ENCODE assay signal across 8 mouse cellular contexts in the genomic region with DNA sequence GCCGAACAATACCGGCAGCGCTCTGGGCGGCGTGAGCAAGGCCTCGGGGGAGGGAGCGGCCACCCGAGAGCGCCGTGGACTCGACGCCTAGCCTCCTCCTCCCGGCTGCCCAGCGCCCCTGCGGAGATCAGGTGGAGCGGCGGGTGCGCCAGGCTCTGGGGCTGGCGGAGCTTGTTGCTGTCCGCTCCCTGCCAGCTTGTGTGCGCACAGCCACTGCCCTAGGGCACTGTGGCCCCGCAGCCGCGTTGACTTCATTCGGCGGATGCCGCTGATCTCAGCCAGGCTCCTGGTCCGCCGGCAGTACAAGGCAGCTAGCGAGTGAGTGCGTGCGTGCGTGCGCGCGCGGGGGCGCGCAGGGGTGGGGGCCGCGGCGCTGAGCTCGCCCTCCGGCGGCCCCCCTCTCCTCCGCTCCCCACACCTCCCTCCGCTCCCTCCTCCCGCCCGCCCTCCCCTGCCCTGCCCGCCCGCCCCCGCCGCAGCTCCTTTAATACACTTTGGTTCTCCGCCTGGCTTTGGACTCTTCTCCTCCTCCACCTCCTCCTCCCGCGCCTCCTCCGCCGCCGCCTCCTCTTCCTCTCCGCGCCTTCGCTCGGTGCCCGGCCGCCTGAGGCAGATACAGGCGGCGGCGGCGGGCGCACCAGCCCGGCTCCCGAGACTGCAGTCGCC. TPM values are rescaled to one million over a fixed set of nuclear protein-coding genes. Genes with fewer than 3 reads are reported as not detected.
DNase-seq lines count a peak whose midpoint lies in the region; ATAC-seq lines count a peak whose summit lies in the region.

TSS of gene Zic2 (plus strand) at position 545 of the 666 bp plus-strand sequence.

- H3K9ac ChIP-seq in embryonic facial prominence, embryonic 15.5 days = no peak within 1 kb of the TSS

- ATAC-seq in embryonic facial prominence, embryonic 15.5 days (ENCODE audit: insufficient number of reproducible peaks, low FRiP score, low TSS enrichment, low read depth) = no peak

- DNase-seq in left cerebral cortex, adult 18-20 months (ENCODE audit: low spot score in 2 of 2) = no peak
- DNase-seq in left cerebral cortex, adult 11 months (ENCODE audit: low spot score) = no peak
- peak; percentile 52 to 54 for DNase-seq in adrenal gland, postnatal 36 days
- DNase-seq in layer of hippocampus, adult 18-20 months (ENCODE audit: low spot score in 2 of 2) = peak in 1 of 2 experiments; percentile 36
- peak; percentile 83 for DNase-seq in mesoderm, embryonic 11.5 days (ENCODE audit: low read depth, low spot score)
- DNase-seq in urinary bladder, postnatal 14 days (ENCODE audit: low spot score) = no peak
- no peak for DNase-seq in urinary bladder, postnatal 36 days (ENCODE audit: low spot score in 2 of 2)

- H3K36me3 ChIP-seq in embryonic facial prominence, embryonic 15.5 days = no peaks in the 10 kb centered on the region

- peak within 1 kb of the TSS; percentile 44 for H3K4me3 ChIP-seq in embryonic facial prominence, embryonic 15.5 days (replicated peaks)

- no peak within 1 kb of the TSS for H3K27ac ChIP-seq in embryonic facial prominence, embryonic 15.5 days (replicated peaks)

- peaks cover 92% of the 10 kb centered on the region for H3K27me3 ChIP-seq in embryonic facial prominence, embryonic 15.5 days

- WGBS in embryonic facial prominence, embryonic 15.5 days = under 1% methylated on average over 57 of the region's 73 CpGs

- peak within 1 kb of the TSS; percentile 77 for H3K4me2 ChIP-seq in embryonic facial prominence, embryonic 15.5 days (replicated peaks)

- no peaks in the 10 kb centered on the region for H3K9me3 ChIP-seq in embryonic facial prominence, embryonic 15.5 days (replicated peaks)

- peaks cover 36% of the 10 kb centered on the region for H3K4me1 ChIP-seq in embryonic facial prominence, embryonic 15.5 days

RNA-seq across cellular contexts. Expression of gene Zic2, which starts in this region (rescaled TPM):
- total RNA-seq in left cerebral cortex, adult 18-20 months (2021) = 10 to 100 TPM; 19.0 to 20.2 TPM
- under 1 TPM in 1 of 2 experiments, not detected in 1; 0.13 TPM for total RNA-seq in adrenal gland, postnatal 36 days (2021)
- 0.09 and 0.32 TPM in 2 replicates for polyA plus RNA-seq in embryonic facial prominence, embryonic 15.5 days (2015; fragmentation: Nextera tagmentation; extraction: Ambion mirVana)
- 10 to 100 TPM; 16.1 to 18.7 TPM for total RNA-seq in layer of hippocampus, adult 18-20 months (2021)

Comparison
In these comparisons a context has a peak if more than half of its experiments do, and no peak if none do; other contexts are left out.
1. RNA of gene Zic2 (total RNA-seq): 19.0 to 20.2 TPM in left cerebral cortex, adult 18-20 months and 16.1 to 18.7 TPM in layer of hippocampus, adult 18-20 months; 0.13 TPM in adrenal gland, postnatal 36 days; every median in the first group is over 10 times any median in the second.
2. Peak in DNase-seq in adrenal gland, postnatal 36 days; RNA of the gene not detected or under 1 TPM.